Mouse (Mus musculus) heart, embryonic 10.5 days (tissue): Measurements from ENCODE around the gene Mocs2. TPM values are rescaled to one million over a fixed set of nuclear protein-coding genes. Genes with fewer than 3 reads are reported as not detected.
A peak's percentile ranks its signal among the peaks of the same experiment; 100 is the strongest.

ENCODE experiments used
- DNase-seq: peaks from one replicate; pipeline ENCODE4 v3.0.0-alpha.2; 2017; ENCODE audit warnings: low spot score
- H3K27ac ChIP-seq: fragments of 300-500 bp; sonication (generic); 2 replicates; pipeline ENCODE4 v1.5.1; 2016; ENCODE audit warnings: mild to moderate bottlenecking
- H3K27me3 ChIP-seq: fragments of 300-500 bp; sonication (generic); 2 replicates; pipeline ENCODE4 v1.6.1; 2016; ENCODE audit warnings: mild to moderate bottlenecking; ENCODE audit not compliant: poor library complexity, insufficient read depth, severe bottlenecking
- H3K36me3 ChIP-seq: fragments of 300-500 bp; sonication (generic); 2 replicates; pipeline ENCODE4 v1.6.1; 2016; ENCODE audit warnings: mild to moderate bottlenecking, moderate library complexity
- H3K4me1 ChIP-seq: fragments of 300-500 bp; sonication (generic); 2 replicates; pipeline ENCODE4 v1.6.1; 2016; ENCODE audit warnings: mild to moderate bottlenecking
- H3K4me3 ChIP-seq: fragments of 300-500 bp; sonication (generic); 2 replicates; pipeline ENCODE4 v1.5.1; 2016; ENCODE audit warnings: mild to moderate bottlenecking, moderate library complexity
- H3K9me3 ChIP-seq: fragments of 300-500 bp; sonication (generic); 2 replicates; pipeline ENCODE4 v1.6.1; 2016; ENCODE audit warnings: mild to moderate bottlenecking, moderate library complexity
- WGBS: fragments of 180-500 bp; shearing (Covaris S2); methylation state at CpG from one replicate; pipeline ENCODE4 v1.1.7; 2016; 5-methylcytosine and 5-hydroxymethylcytosine counted together
- polyA plus RNA-seq: library from polyadenylated mRNA; unstranded; fragments of >200 nt; fragmentation: Nextera tagmentation; extraction: Ambion mirVana; gene quantifications from 2 replicates; pipeline ENCODE4 v1.2.1, GENCODE M21; 2016

Mocs2 gene
- polyA plus RNA-seq, result 50.0 and 57.1 TPM in 2 replicates

DNA sequence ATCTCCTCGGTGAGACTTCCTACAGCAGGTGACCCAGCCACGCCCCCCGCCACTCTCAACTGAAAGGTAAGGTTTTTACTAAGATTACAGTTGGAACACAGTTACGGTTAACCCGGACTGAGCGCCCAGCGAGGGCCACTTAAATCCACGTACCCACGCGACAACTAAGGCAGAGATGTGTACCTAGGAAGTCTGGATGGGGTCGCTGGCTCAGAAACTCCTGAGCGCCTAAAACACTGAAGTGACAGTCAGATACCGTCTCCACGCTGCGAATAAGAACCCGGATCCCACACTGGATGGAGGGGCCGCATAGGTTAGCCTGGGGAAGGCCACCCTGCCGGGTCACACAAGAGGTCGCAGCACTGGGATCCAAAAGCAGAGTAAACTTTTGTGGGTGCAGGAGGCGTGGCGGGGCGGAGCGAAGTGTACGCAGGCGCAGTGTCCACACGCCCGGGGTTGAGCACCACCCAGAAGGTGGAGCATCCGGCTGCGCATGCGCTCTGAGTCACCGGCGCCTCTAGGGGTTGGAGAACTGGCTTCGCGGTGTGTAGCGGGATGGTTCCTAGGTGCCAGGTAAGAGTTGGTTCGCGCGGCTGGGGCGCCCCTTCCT lies at the start of gene Mocs2:
Mocs2 (plus strand) TSS at position 486 of the 610 bp plus-strand sequence.
- Histone ChIP-seq H3K27ac (peak within 1 kb of the TSS; percentile 86), H3K27me3 (no peaks in the 10 kb centered on the region), H3K4me3 (peak within 1 kb of the TSS; percentile 82), H3K4me1 (peaks cover 8% of the 10 kb centered on the region), H3K9me3 (no peaks in the 10 kb centered on the region), H3K36me3 (no peaks in the 10 kb centered on the region; the same call in 1 of the 2 replicates)
- under 1% methylated on average over 39 of the region's 39 CpGs for WGBS
- DNase-seq, result peak; percentile 95

DNA sequence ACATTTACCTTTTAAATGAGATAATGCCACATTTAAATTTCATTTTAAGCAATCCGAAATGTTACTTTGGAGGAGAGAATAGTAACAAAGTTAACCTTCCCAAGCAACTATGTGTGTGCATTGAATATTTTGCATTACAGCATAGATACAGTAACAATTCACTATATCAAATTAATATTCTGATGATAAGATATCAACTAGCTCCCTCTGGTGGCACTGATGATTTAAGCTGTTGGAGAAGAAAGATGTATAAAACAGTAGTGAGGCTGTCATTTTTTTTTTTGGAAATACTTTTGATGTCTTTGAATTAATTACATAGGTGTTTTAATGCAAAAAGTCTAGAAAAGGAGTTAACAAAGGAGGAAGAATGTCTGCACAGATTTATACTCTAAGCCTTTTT lies 26.5 kb upstream of the Mocs2 start:
- H3K4me1 ChIP-seq, result no peaks in the 10 kb centered on the region
- no peak overlapping the region for H3K27ac ChIP-seq
- WGBS, result 81% methylated on average over 1 of the region's 1 CpGs
- H3K4me3 ChIP-seq, result no peak overlapping the region
- no peak for DNase-seq
- no peaks in the 10 kb centered on the region for H3K27me3 ChIP-seq
- H3K9me3 ChIP-seq, result no peaks in the 10 kb centered on the region
- H3K36me3 ChIP-seq, result no peaks in the 10 kb centered on the region

DNA sequence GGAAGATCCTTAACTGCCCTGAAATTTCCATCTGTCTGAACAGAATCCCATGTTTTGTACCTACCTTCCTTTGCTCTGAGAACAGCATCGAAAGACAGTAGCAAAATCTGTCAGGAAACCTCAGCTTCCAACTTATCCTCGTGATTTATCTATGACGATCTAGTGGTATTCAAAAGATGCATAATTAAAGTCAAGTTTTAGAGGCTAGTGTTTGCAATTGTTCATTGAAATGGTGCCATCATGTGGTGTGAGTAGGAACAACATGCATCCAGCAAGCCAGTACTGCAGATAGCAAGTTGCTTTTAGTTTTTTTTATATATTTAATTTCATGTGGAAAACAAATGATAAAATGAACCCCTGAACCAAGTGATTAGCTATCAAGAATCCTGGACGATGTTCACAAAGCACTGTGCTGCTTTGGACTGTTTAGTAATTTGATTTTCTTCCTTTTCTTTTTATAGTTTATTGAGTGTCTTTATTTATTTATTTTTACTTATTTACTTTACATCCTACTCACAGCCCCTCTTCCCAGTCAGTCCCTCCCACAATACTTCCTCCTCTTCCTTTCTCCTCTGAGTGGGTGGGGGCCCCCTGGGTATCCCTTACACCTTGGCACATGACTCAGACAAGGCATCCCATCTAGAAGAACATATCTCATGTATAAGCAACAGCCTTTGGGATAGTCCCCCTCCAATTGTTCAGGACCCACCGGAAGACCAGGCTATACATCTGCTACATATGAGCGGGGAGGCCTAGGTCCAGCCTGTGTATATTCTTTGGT lies 24.6 kb upstream of the Mocs2 start:
- H3K4me3 ChIP-seq, result no peak overlapping the region
- H3K27ac ChIP-seq, result no peak overlapping the region
- no peaks in the 10 kb centered on the region for H3K9me3 ChIP-seq
- WGBS, result 45% methylated on average over 6 of the region's 6 CpGs
- no peaks in the 10 kb centered on the region for H3K36me3 ChIP-seq
- no peaks in the 10 kb centered on the region for H3K27me3 ChIP-seq
- DNase-seq, result no peak
- H3K4me1 ChIP-seq, result no peaks in the 10 kb centered on the region

DNA sequence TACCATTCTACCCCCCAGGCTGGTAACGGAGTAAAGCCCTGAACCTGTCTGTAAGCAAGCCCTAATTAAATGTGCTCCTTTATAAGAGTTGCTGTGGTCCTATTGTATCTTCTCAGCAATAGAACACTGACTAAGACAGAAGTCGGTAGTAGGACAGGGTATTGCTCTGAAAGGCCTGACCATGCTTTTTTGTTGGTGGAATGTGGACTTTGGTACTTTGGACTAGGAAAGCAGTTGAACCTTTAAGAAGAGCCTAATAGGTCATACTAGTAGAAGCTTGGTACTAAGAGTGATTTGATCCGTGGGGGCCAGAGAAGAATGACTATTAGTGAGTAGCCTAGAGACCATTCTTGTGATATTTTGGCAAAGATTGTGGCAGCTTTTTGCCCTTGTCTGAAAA lies 16.2 kb upstream of the Mocs2 start:
- H3K27ac ChIP-seq, result no peak overlapping the region
- no peak for DNase-seq
- no peaks in the 10 kb centered on the region for H3K4me1 ChIP-seq
- H3K9me3 ChIP-seq, result no peaks in the 10 kb centered on the region
- no peaks in the 10 kb centered on the region for H3K27me3 ChIP-seq
- H3K36me3 ChIP-seq, result no peaks in the 10 kb centered on the region
- 86% methylated on average over 3 of the region's 3 CpGs for WGBS
- no peak overlapping the region for H3K4me3 ChIP-seq

DNA sequence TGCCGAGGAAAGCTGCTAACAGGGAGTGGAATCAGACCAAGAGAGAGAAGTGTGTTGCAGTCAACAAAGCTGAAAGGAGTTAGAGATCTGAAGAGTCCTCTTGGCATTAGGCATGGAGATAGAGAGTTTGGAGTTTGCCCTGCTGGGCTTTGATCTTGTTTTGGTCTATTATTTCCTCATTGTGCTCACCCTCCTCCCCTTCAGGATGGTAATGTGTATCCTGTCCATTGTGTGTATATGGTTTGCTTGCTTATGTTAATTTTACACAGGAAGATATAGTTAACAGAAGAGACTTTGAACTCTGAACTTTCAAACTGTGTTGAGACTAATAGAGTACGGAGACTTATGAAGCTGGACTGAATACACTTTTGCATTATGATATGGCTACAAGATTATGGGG lies 15.1 kb upstream of the Mocs2 start:
- no peaks in the 10 kb centered on the region for H3K4me1 ChIP-seq
- H3K27ac ChIP-seq, result no peak overlapping the region
- no peak overlapping the region for H3K4me3 ChIP-seq
- H3K36me3 ChIP-seq, result no peaks in the 10 kb centered on the region
- WGBS, result 81% methylated on average over 2 of the region's 2 CpGs
- H3K9me3 ChIP-seq, result no peaks in the 10 kb centered on the region
- no peak for DNase-seq
- H3K27me3 ChIP-seq, result no peaks in the 10 kb centered on the region

DNA sequence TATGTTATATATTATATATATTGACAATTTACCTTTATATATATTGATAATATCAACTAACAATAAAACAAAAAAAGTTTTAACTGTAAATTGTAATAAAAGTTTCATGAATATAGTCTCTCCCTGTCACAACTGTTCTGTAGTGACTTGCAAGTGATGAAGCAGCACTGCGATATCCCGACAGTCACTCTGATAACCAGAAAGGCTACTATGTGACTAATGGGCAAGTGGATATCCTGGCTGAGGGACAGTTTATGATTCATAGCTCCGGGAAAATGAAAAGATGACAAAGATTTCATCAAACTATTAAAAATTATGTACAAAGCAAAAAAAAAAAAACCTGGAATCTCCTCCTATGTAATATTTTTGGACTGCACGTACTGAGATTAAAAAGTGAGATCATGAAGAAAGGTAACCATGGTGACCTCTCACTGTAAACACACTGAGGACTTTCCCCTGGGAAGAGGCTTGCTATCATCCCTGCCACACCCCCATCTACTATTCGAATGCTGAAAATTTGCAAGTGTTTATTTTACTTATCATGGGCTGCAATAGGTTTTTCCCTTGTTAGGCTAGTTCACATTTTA lies 8.3 kb upstream of the Mocs2 start:
- WGBS, result 65% methylated on average over 5 of the region's 5 CpGs
- Histone ChIP-seq H3K9me3 (no peaks in the 10 kb centered on the region), H3K27me3 (no peaks in the 10 kb centered on the region), H3K27ac (no peak overlapping the region), H3K4me3 (no peak overlapping the region), H3K4me1 (no peaks in the 10 kb centered on the region), H3K36me3 (no peaks in the 10 kb centered on the region)
- DNase-seq, result no peak

DNA sequence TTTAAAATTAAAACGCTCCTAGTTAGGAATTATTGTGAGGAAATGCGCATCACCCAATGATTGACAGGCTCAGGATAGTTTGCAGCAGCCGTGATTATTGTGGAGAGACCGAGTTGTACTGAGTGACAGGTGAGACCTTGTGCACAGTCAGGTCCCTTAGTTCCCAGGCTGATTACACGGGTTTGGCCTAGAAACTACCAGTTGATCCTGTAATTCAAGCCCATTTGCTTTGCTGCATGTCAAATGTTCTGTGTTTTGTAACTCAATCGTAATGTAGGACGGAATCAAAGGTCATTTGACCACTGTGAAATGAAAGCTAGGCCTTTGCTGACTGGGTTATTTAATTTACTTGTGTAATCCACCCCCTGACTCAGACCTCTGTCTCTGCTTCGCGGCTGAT lies 477 bp downstream of the Mocs2 start:
- DNase-seq, result no peak

DNA sequence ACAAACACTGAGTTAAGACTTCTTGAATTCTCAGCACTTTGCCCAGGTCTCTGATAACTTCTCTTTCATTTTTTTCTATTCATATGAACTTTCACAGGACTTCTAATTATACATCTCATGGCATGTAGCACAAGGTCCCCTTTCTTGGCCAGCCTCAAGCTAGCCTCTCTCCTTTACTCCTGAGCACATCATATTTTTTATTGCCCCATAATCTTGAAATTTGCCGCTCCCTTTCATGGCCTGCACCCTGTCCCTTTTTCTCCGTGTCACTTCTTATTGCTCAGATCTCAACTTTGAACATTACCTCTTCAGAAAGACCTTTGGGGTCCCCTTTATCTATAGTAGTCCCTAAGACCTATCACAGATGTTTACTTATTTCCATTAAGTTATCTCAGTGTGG lies 4.8 kb downstream of the Mocs2 start:
- H3K27ac ChIP-seq, result no peak overlapping the region
- WGBS, result 91% methylated on average over 2 of the region's 2 CpGs
- H3K4me3 ChIP-seq, result no peak overlapping the region
- peaks cover 6% of the 10 kb centered on the region; the same call in 1 of the 2 replicates for H3K36me3 ChIP-seq
- no peaks in the 10 kb centered on the region for H3K27me3 ChIP-seq
- no peaks in the 10 kb centered on the region for H3K9me3 ChIP-seq
- peaks cover 19% of the 10 kb centered on the region for H3K4me1 ChIP-seq
- no peak for DNase-seq

More for the DNA sequence above, 477 bp downstream of the Mocs2 start:
- Histone ChIP-seq H3K4me1 (peaks cover 8% of the 10 kb centered on the region), H3K9me3 (no peaks in the 10 kb centered on the region), H3K27me3 (no peaks in the 10 kb centered on the region), H3K27ac (peak overlapping the region; percentile 86), H3K4me3 (peak overlapping the region; percentile 82), H3K36me3 (no peaks in the 10 kb centered on the region; the same call in 1 of the 2 replicates)
- WGBS, result 33% methylated on average over 9 of the region's 9 CpGs

DNA sequence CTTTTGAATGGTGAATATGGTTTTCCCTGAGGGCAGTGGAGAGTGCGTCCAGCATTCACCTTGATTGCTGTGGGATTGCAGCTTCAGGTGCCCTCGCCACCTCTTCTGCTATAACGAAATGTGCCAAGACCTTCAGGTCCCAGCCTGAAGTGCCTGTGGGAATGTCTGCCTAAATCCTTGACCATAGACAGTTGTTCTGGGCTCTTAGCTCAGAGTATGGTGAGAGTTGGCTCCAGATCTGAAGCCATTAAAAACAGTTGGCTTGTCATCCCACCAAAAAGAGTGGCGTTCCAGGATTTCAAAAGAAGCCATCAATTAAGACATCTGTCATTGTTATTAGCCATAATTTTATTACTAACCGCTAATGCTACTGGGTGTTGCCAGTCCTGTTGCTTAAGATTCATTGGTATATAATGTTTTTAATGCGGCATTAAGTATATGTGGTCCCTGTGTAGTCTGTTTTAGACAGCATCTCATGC lies 7.4 kb downstream of the Mocs2 start:
- Histone ChIP-seq H3K4me3 (no peak overlapping the region), H3K36me3 (peaks cover 12% of the 10 kb centered on the region; the same call in 1 of the 2 replicates), H3K4me1 (peaks cover 11% of the 10 kb centered on the region; the same call in 1 of the 2 replicates), H3K9me3 (no peaks in the 10 kb centered on the region), H3K27ac (no peak overlapping the region), H3K27me3 (no peaks in the 10 kb centered on the region)
- 89% methylated on average over 6 of the region's 6 CpGs for WGBS
- no peak for DNase-seq

DNA sequence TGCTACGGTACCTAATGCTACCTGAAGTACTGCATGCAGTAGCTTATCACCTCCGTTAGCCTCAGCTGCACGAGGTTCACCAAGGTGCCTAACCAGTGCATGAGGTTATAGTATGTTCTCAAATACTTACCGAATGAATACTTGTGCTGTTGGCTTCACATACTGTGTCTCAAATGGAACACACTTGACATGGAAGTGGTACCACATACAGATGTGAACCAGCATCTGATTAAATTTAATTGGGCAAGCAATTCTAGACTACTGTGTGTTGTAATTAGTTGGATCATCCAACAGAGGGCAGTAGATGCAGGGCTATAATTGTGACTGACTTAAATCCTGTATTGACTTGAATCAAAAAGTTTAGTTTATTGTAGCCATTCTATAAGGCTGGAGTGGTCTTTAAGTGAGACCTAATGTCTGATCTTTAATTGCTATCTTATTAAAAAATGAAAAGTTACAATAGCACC lies 13.4 kb downstream of the Mocs2 start:
- no peak for DNase-seq
- no peaks in the 10 kb centered on the region for H3K27me3 ChIP-seq
- H3K36me3 ChIP-seq, result peaks cover 10% of the 10 kb centered on the region; the same call in 1 of the 2 replicates
- no peak overlapping the region for H3K4me3 ChIP-seq
- no peak overlapping the region for H3K27ac ChIP-seq
- WGBS, result 79% methylated on average over 4 of the region's 4 CpGs
- no peaks in the 10 kb centered on the region for H3K9me3 ChIP-seq
- peaks cover 11% of the 10 kb centered on the region; the same call in 1 of the 2 replicates for H3K4me1 ChIP-seq

DNA sequence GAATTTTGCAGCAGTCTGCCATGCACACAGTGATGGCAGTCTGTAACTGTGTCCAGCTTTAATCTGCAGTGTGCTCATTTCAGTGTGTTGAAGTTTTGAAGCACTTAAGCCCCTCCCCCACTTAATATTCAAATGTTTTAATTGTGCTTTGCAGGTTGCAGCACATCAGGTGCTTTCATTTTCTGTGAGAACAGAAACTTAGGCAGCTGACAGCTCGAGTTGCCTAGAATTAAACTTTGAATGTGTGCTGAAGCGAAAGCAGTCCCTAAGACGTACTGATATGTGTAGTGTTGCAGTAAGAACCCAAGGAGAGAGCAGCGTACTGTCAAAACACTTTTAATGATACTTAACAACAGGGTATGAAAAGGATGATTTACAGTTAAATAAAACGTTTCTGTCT lies 14.7 kb downstream of the Mocs2 start:
- WGBS, result 76% methylated on average over 5 of the region's 5 CpGs
- Histone ChIP-seq H3K36me3 (peaks cover 10% of the 10 kb centered on the region; the same call in 1 of the 2 replicates), H3K4me1 (0 out of 2 replicates have a peak, but pooled peaks cover under 1% of the 10 kb centered on the region), H3K27me3 (no peaks in the 10 kb centered on the region), H3K27ac (no peak overlapping the region), H3K4me3 (no peak overlapping the region), H3K9me3 (no peaks in the 10 kb centered on the region)
- no peak for DNase-seq

DNA sequence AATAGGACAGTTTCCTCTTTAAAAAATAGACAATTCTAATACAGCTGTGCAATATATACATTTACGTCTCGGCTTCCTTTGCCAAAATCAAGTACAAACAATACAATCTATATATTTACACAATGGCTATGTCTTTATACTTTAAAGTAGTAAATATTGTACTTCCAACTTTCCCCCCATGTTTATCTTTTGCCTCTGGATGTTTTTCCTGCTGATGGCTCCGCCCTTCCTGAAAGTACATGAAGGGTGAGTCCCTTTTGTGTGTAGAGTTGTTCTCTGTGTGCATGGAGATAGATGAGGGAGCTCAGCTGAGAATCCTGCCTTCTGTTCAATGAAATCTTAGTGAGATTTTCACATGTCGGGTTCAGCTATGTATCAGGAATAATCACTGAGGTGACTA lies 15.3 kb downstream of the Mocs2 start:
- 84% methylated on average over 4 of the region's 4 CpGs for WGBS

DNA sequence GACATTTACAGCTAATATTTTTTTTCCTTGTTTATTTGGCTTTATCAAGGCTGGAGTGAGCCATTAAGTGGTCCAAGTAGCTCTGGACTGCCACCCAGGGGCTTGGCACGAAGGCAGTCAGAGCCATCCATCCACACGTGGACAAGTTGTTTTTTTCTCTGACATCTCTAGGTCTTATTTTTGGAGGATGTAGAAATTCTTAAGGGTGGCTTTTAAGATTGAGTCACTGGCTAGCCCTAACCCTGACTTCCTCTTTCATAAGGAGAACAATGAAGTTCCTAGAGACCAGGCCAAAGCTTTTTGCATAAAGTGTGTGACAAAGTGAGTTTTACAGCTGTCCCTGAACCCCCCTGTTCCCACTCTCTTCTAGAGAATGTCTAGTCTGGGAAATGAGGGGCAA lies 16.5 kb downstream of the Mocs2 start:
- WGBS, result 60% methylated on average over 2 of the region's 2 CpGs

More for the DNA sequence above, 15.3 kb downstream of the Mocs2 start:
- no peak for DNase-seq
- Histone ChIP-seq H3K27ac (no peak overlapping the region), H3K4me1 (peaks cover 1% of the 10 kb centered on the region; the same call in 1 of the 2 replicates), H3K4me3 (no peak overlapping the region), H3K9me3 (no peaks in the 10 kb centered on the region), H3K27me3 (no peaks in the 10 kb centered on the region), H3K36me3 (peaks cover 10% of the 10 kb centered on the region; the same call in 1 of the 2 replicates)

More for the DNA sequence above, 16.5 kb downstream of the Mocs2 start:
- no peak for DNase-seq
- H3K36me3 ChIP-seq, result peaks cover 8% of the 10 kb centered on the region; the same call in 1 of the 2 replicates
- H3K27me3 ChIP-seq, result no peaks in the 10 kb centered on the region
- H3K27ac ChIP-seq, result no peak overlapping the region
- no peaks in the 10 kb centered on the region for H3K9me3 ChIP-seq
- peaks cover 6% of the 10 kb centered on the region; the same call in 1 of the 2 replicates for H3K4me1 ChIP-seq
- H3K4me3 ChIP-seq, result no peak overlapping the region
